Mouse (Mus musculus) stomach, embryonic 15.5 days (tissue): Measurements from ENCODE around the gene Pcna. TPM values are rescaled to one million over a fixed set of nuclear protein-coding genes. Genes with fewer than 3 reads are reported as not detected.

Source experiments
- ATAC-seq: fragments of 200-750 bp; cut with Nextera tagmentation; 2 replicates; pipeline ENCODE4 v1.8.0; 2017; ENCODE audit warnings: low read depth, moderate number of reproducible peaks, moderate TSS enrichment; ENCODE audit not compliant: insufficient read depth, low FRiP score
- H3K27ac ChIP-seq: fragments of 300-500 bp; sonication (generic); 2 replicates; pipeline ENCODE4 v1.5.1; 2015; ENCODE audit warnings: mild to moderate bottlenecking, inconsistent platforms
- H3K27me3 ChIP-seq: fragments of 300-500 bp; sonication (generic); replicated peaks from 2 replicates; pipeline ENCODE4 v1.6.1; 2015; ENCODE audit warnings: inconsistent platforms
- H3K36me3 ChIP-seq: fragments of 300-500 bp; sonication (generic); 2 replicates; pipeline ENCODE4 v1.6.1; 2015; ENCODE audit warnings: inconsistent platforms
- H3K4me1 ChIP-seq: fragments of 300-500 bp; sonication (generic); 2 replicates; pipeline ENCODE4 v1.6.1; 2015; ENCODE audit warnings: inconsistent platforms
- H3K4me2 ChIP-seq: fragments of 300-500 bp; sonication (generic); 2 replicates; pipeline ENCODE4 v1.6.1; 2015; ENCODE audit warnings: mild to moderate bottlenecking, inconsistent platforms
- H3K4me3 ChIP-seq: fragments of 300-500 bp; sonication (generic); replicated peaks from 2 replicates; pipeline ENCODE4 v1.5.1; 2015; ENCODE audit warnings: inconsistent platforms
- H3K9ac ChIP-seq: fragments of 300-500 bp; sonication (generic); 2 replicates; pipeline ENCODE4 v1.6.1; 2015; ENCODE audit warnings: inconsistent platforms
- H3K9me3 ChIP-seq: fragments of 300-500 bp; sonication (generic); 2 replicates; pipeline ENCODE4 v1.6.1; 2016; ENCODE audit warnings: inconsistent platforms
- WGBS: fragments of 180-500 bp; shearing (Covaris S2); methylation state at CpG from one replicate; pipeline ENCODE4 v1.1.7; 2015; 5-methylcytosine and 5-hydroxymethylcytosine counted together
- polyA plus RNA-seq: library from polyadenylated mRNA; unstranded; fragments of >200 nt; fragmentation: Nextera tagmentation; extraction: Ambion mirVana; gene quantifications from 2 replicates; pipeline ENCODE4 v1.2.1, GENCODE M21; 2015

Pcna gene
- polyA plus RNA-seq, 1 experiment from 2014 or later, result 254 TPM

DNA sequence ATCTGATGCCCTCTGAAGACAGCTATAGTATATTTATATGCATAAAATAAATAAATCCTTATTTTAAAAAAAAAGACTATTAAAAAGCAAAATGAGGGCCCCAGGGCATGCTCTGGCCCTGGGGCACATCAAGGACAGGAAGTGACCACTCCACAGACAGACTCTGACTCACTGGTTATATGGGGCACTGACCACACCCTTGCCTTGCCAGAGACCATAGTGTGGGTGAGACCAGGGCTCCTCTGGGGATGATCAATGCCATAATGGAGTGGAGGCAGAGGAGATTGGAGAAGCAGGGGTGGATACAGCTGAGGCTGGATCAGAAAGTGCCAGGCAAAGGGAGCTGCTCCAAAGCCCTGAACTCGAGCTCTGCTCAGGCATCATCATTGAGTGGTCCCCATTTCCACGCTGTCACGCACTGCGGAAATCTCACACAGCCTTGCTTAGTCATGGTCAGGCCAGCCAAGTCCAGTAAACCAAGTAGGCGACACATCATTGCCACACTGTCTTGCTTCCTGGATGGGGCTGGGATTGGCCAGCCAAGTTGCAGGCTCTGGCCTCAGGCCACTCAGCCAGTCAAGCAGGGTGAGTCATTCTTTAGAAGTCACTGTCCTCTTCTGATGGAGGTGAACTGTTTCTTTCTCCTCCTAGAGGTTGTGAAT, 41.0 kb downstream of the Pcna start:
- ATAC-seq, result no peak
- WGBS, result 79% methylated on average over 5 of the region's 5 CpGs
- Histone ChIP-seq H3K27ac (no peak overlapping the region), H3K36me3 (no peaks in the 10 kb centered on the region), H3K4me2 (no peak overlapping the region), H3K4me3 (no peak overlapping the region), H3K27me3 (no peaks in the 10 kb centered on the region), H3K9ac (no peak overlapping the region), H3K9me3 (no peaks in the 10 kb centered on the region), H3K4me1 (no peaks in the 10 kb centered on the region)

DNA sequence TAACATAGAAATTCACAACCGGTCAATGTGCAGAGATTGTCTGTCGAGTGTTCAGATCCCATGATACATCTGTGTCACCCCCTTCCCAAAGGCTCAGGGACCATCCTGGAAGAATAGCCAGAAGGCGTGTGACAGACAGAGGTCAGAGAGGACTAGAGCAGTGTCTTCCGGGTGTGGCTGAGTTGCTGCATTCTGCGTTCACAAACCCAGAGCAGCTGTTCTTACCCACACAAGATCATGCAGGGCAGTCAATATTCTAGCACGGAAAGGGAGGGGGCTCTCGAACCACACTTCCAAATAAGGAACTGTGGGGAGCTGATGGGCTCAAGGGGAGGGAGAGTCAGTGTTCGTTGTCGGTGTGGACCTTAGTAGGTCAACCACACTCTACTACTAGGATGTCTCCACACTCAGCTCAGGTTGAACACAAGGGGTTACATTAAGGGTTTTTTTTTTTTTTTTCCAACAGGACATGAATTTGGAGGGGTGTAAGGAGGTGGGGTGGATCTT, 42.3 kb downstream of the Pcna start:
- H3K4me2 ChIP-seq, result no peak overlapping the region
- no peak overlapping the region for H3K9ac ChIP-seq
- no peak overlapping the region for H3K4me3 ChIP-seq
- H3K36me3 ChIP-seq, result no peaks in the 10 kb centered on the region
- WGBS, result 78% methylated on average over 9 of the region's 9 CpGs
- H3K27me3 ChIP-seq, result no peaks in the 10 kb centered on the region
- no peaks in the 10 kb centered on the region for H3K4me1 ChIP-seq
- no peak for ATAC-seq
- H3K27ac ChIP-seq, result no peak overlapping the region
- no peaks in the 10 kb centered on the region for H3K9me3 ChIP-seq

DNA sequence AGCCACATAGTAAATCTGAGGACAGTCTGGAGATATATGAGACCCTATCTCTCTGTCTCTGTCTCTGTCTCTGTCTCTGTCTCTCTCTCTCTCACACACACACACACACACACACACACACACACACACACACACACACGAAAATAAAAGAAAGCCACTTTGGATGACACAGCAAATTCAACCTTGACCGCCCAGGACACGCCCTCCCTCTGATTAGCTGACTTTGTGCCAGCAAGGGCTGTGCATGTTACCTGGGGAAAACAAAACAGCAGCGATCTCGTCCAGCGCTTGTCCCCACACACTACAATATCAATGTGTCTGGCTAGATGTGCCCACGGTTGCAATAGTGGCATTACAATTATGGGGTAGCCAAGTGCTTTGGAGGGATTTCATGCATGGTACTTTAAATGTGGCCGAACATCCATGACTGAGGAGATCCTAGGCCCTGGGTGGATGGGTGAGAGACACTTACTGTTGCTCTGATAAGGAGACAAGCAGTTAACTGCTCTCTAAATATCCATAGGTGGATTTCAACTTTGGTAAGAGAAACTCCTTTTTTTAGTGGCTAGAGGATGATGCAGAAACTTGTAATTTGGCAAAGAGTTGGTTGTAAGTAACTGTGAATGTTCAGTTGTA, 44.8 kb downstream of the Pcna start:
- no peaks in the 10 kb centered on the region for H3K9me3 ChIP-seq
- H3K27ac ChIP-seq, result no peak overlapping the region
- H3K4me3 ChIP-seq, result no peak overlapping the region
- no peak overlapping the region for H3K9ac ChIP-seq
- no peaks in the 10 kb centered on the region for H3K4me1 ChIP-seq
- no peaks in the 10 kb centered on the region for H3K36me3 ChIP-seq
- no peaks in the 10 kb centered on the region for H3K27me3 ChIP-seq
- 68% methylated on average over 8 of the region's 8 CpGs for WGBS
- H3K4me2 ChIP-seq, result no peak overlapping the region
- no peak for ATAC-seq

DNA sequence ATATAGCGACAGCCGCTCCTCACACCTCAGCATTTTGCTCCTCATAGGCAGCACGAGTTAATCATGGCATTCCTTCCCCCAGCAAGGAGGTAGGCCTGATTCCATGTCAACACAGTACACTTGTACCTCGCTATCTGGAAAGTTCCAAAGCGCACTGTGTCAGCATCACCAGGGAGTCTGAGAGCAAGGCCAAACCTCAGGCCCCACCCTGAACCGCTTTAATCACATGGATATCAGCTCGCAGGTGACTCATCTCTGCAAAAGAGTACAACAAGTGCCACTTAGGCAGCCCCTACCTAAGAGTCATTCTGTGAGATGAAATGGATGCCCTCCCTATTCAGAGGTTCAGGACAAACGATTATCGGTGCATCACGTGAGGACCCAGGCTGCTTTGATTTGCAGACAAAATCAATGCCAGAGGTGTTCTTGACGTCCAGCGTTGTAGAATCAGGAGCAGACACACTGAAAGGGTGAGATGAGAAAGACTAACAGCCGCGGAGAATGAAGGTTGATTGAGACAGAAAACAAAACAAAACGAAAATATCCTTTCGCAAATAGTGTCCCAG, 46.7 kb downstream of the Pcna start:
- Histone ChIP-seq H3K9ac (no peak overlapping the region), H3K27me3 (no peaks in the 10 kb centered on the region), H3K4me1 (no peaks in the 10 kb centered on the region), H3K9me3 (no peaks in the 10 kb centered on the region), H3K27ac (no peak overlapping the region), H3K36me3 (no peaks in the 10 kb centered on the region), H3K4me3 (no peak overlapping the region), H3K4me2 (no peak overlapping the region)
- WGBS, result 78% methylated on average over 16 of the region's 16 CpGs
- ATAC-seq, result peak; percentile 56; the same call in 1 of the 2 replicates

DNA sequence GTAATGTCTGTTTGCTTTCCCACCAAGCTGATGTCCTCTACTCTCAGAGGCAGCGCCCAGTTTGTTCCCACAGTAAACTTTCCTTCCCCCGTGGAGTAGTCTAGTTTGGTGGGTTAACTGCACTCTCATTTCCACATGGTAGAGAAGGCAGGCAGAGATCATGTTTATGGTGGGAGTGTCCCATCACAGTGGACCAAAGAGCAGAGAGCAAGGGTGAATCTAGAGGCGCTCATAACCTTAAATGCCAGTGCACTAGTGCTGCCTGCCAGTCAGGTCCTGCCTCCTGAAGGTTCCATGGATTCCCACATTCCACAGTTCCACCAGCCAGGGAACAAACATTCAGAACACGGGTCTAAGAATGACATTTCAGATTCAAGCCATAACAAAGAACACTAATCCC, 47.6 kb downstream of the Pcna start:
- no peaks in the 10 kb centered on the region for H3K36me3 ChIP-seq
- no peaks in the 10 kb centered on the region for H3K27me3 ChIP-seq
- no peaks in the 10 kb centered on the region for H3K9me3 ChIP-seq
- H3K4me2 ChIP-seq, result no peak overlapping the region
- H3K9ac ChIP-seq, result no peak overlapping the region
- H3K4me3 ChIP-seq, result no peak overlapping the region
- WGBS, result 77% methylated on average over 4 of the region's 4 CpGs
- no peak for ATAC-seq
- no peak overlapping the region for H3K27ac ChIP-seq
- H3K4me1 ChIP-seq, result no peaks in the 10 kb centered on the region

DNA sequence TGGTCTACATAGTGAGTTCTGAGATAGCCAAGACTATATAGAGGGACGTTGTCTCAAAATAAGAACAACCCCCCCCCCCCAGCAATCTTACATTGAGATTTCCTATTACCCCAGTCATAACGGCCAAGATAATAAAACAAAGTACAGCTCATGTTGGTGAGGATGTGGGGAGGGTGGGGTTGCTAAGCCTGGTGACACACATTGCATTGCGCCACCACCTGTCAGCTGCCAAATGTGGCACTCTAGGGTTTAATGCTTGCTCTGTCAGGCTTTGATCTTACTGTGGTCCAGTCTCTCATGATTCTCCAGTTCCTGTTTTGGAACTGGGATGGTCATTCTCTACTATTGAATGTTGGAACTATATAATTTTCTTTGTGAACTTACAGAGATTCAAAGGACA, 49.3 kb downstream of the Pcna start:
- H3K4me2 ChIP-seq, result no peak overlapping the region
- H3K27ac ChIP-seq, result no peak overlapping the region
- no peak for ATAC-seq
- no peak overlapping the region for H3K4me3 ChIP-seq
- H3K4me1 ChIP-seq, result no peaks in the 10 kb centered on the region
- no peaks in the 10 kb centered on the region for H3K9me3 ChIP-seq
- no peaks in the 10 kb centered on the region for H3K27me3 ChIP-seq
- no peak overlapping the region for H3K9ac ChIP-seq
- H3K36me3 ChIP-seq, result no peaks in the 10 kb centered on the region
- 74% methylated on average over 3 of the region's 3 CpGs for WGBS

DNA sequence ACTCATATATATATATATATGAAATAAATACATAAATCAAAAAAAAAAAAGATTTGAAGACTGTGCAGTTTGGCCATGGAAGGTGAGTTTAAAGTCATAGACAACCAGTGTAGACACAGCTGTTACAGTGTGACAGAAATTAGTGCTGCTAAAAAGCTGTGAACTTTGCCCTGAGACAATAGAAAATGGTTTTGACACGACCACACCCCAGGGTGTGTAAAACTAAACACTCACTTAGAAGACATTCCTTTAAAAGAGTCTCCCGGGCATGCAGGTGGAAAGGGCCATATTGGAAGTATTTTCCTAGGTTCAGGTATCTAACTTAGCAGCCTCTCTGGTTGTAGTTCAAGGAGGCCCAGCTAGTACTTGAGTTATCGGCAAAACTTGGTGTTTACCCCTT, 49.9 kb downstream of the Pcna start:
- ATAC-seq, result no peak; the same call in 1 of the 2 replicates
- H3K27me3 ChIP-seq, result no peaks in the 10 kb centered on the region
- no peaks in the 10 kb centered on the region for H3K9me3 ChIP-seq
- no peak overlapping the region for H3K27ac ChIP-seq
- no peak overlapping the region for H3K4me3 ChIP-seq
- H3K36me3 ChIP-seq, result no peaks in the 10 kb centered on the region
- no peak overlapping the region for H3K4me2 ChIP-seq
- H3K9ac ChIP-seq, result no peak overlapping the region
- no peaks in the 10 kb centered on the region for H3K4me1 ChIP-seq
- WGBS, result 57% methylated on average over 3 of the region's 3 CpGs

Other genes with a start within 250 kb of the Pcna start
- 10.9 and 11.7 TPM in 2 replicates for gene Rassf2, start 223.1 kb downstream of the Pcna start, polyA plus RNA-seq
- 10.0 and 11.3 TPM in 2 replicates for gene Slc23a2, start 108.2 kb downstream of the Pcna start, polyA plus RNA-seq
- gene Tmem230, start 5.5 kb downstream of the Pcna start, polyA plus RNA-seq, result 40.6 and 41.9 TPM in 2 replicates
- gene Cds2, start 9.8 kb upstream of the Pcna start, polyA plus RNA-seq, result 17.0 and 28.7 TPM in 2 replicates
- 0.27 and 0.57 TPM in 2 replicates for gene Prokr2, start 132.1 kb upstream of the Pcna start, polyA plus RNA-seq